Mouse (Mus musculus) limb, embryonic 11.5 days (tissue): Measurements from ENCODE around the gene 1700016K19Rik. TPM values are rescaled to one million over a fixed set of nuclear protein-coding genes. Genes with fewer than 3 reads are reported as not detected.
"Not testable (repeated sequence)": the region's sequence is repeated elsewhere in the genome, so short reads cannot be mapped to it uniquely, and the experiment has no call there.

ENCODE experiments used
- ATAC-seq: fragments of 200-750 bp; cut with Nextera tagmentation; 2 replicates; pipeline ENCODE4 v1.8.0; 2017; ENCODE audit warnings: low read depth; ENCODE audit not compliant: insufficient number of reproducible peaks, low FRiP score, low TSS enrichment
- DNase-seq: peaks from one replicate; pipeline ENCODE4 v3.0.0-alpha.2; 2015; ENCODE audit warnings: low spot score
- H3K27ac ChIP-seq: fragments of 300-500 bp; sonication (generic); replicated peaks from 2 replicates; pipeline ENCODE4 v1.5.1; 2014; ENCODE audit warnings: low read depth, mild to moderate bottlenecking, low read length
- H3K27me3 ChIP-seq: fragments of 300-500 bp; sonication (generic); 2 replicates; pipeline ENCODE4 v1.6.1; 2014; ENCODE audit warnings: mild to moderate bottlenecking, low read length, mixed read lengths; ENCODE audit not compliant: control insufficient read depth, insufficient read depth
- H3K36me3 ChIP-seq: fragments of 300-500 bp; sonication (generic); 2 replicates; pipeline ENCODE4 v1.6.1; 2014; ENCODE audit warnings: mild to moderate bottlenecking, low read length, moderate library complexity, mixed read lengths; ENCODE audit not compliant: control insufficient read depth, insufficient read depth
- H3K4me1 ChIP-seq: fragments of 300-500 bp; sonication (generic); 2 replicates; pipeline ENCODE4 v1.6.1; 2014; ENCODE audit warnings: low read length, mixed read lengths; ENCODE audit not compliant: control insufficient read depth, insufficient read depth
- H3K4me2 ChIP-seq: fragments of 300-500 bp; sonication (generic); 2 replicates; pipeline ENCODE4 v1.6.1; 2014; ENCODE audit warnings: low read depth, mild to moderate bottlenecking, moderate library complexity; ENCODE audit not compliant: severe bottlenecking
- H3K4me3 ChIP-seq: fragments of 300-500 bp; sonication (generic); 2 replicates; pipeline ENCODE4 v1.5.1; 2014; ENCODE audit warnings: low read depth, low read length
- H3K9ac ChIP-seq: fragments of 300-500 bp; sonication (generic); 2 replicates; pipeline ENCODE4 v1.6.1; 2014; ENCODE audit warnings: mild to moderate bottlenecking, low read length
- H3K9me3 ChIP-seq: fragments of 300-500 bp; sonication (generic); 2 replicates; pipeline ENCODE4 v1.6.1; 2016; ENCODE audit warnings: low read length; ENCODE audit not compliant: control insufficient read depth
- WGBS: fragments of 180-500 bp; shearing (Covaris S2); extraction: QIAGEN DNeasy Blood & Tissue Kit; methylation state at CpG from one replicate; pipeline ENCODE4 v1.1.7; 2014; 5-methylcytosine and 5-hydroxymethylcytosine counted together
- polyA plus RNA-seq: library from polyadenylated mRNA; unstranded; fragments of >200 nt; fragmentation: Nextera tagmentation; extraction: Ambion mirVana; gene quantifications from 2 replicates; pipeline ENCODE4 v1.2.1, GENCODE M21; 2014

1700016K19Rik gene
- polyA plus RNA-seq, 1 experiment from 2014 or later = 0.16 TPM

- ATAC-seq = no peak
- Histone ChIP-seq H3K4me1 (no peaks in the 10 kb centered on the region), H3K4me2 (no peak overlapping the region), H3K9ac (no peak overlapping the region), H3K9me3 (no peaks in the 10 kb centered on the region), H3K27ac (no peak overlapping the region), H3K4me3 (no peak overlapping the region), H3K36me3 (no peaks in the 10 kb centered on the region), H3K27me3 (no peaks in the 10 kb centered on the region)
- 55% methylated on average over 9 of the region's 9 CpGs for WGBS
- DNase-seq = no peak
These were observed 5.4 kb upstream of the 1700016K19Rik start for GRCm38 (mm10) chr11:75994357-75994756.

- no peak for ATAC-seq
- WGBS = 85% methylated on average over 5 of the region's 5 CpGs
- DNase-seq = no peak
- H3K9me3 ChIP-seq = no peaks in the 10 kb centered on the region
- H3K9ac ChIP-seq = no peak overlapping the region
- no peak overlapping the region for H3K4me3 ChIP-seq
- H3K4me2 ChIP-seq = no peak overlapping the region
- H3K27me3 ChIP-seq = peaks cover 10% of the 10 kb centered on the region
- no peak overlapping the region for H3K27ac ChIP-seq
- H3K36me3 ChIP-seq = no peaks in the 10 kb centered on the region
- H3K4me1 ChIP-seq = no peaks in the 10 kb centered on the region
These were observed 989 bp downstream of the 1700016K19Rik start for GRCm38 (mm10) chr11:76000701-76001100.

- no peaks in the 10 kb centered on the region for H3K9me3 ChIP-seq
- no peak for DNase-seq
- 56% methylated on average over 3 of the region's 3 CpGs for WGBS
- peaks cover 10% of the 10 kb centered on the region for H3K27me3 ChIP-seq
- no peak overlapping the region for H3K4me2 ChIP-seq
- H3K27ac ChIP-seq = no peak overlapping the region
- H3K36me3 ChIP-seq = no peaks in the 10 kb centered on the region
- no peak overlapping the region for H3K4me3 ChIP-seq
- no peak overlapping the region for H3K9ac ChIP-seq
- H3K4me1 ChIP-seq = no peaks in the 10 kb centered on the region
- no peak for ATAC-seq
These were observed 1.6 kb downstream of the 1700016K19Rik start for GRCm38 (mm10) chr11:76001237-76001878.

DNA sequence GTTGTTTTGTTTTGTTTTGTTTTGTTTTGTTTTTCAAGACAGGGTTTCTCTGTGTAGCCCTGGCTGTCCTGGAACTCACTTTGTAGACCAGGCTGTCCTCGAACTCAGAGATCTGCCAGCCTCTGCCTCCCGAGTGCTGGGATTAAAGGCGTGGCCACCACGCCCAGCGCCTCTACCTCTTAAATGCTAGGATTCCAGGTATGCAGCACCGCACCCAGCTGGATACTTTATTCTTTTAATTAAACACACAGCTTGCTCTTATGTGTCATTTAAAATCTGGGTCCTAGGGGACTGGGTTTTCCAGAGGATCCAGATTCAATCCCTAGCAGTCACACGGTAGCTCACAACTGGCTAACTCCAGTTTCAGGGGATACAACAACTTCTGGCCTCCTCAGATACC is 4.6 kb downstream of the 1700016K19Rik start:
- not testable (repeated sequence) for H3K4me1 ChIP-seq, H3K4me3 ChIP-seq, DNase-seq, ATAC-seq, H3K9me3 ChIP-seq, H3K4me2 ChIP-seq, H3K27ac ChIP-seq, H3K9ac ChIP-seq, H3K36me3 ChIP-seq
- H3K27me3 ChIP-seq = peaks cover 10% of the 10 kb centered on the region
- 87% methylated on average over 7 of the region's 7 CpGs for WGBS

GRCm38 (mm10) chr11:76008162-76008561 is 8.4 kb downstream of the 1700016K19Rik start:
- no peaks in the 10 kb centered on the region for H3K36me3 ChIP-seq
- 80% methylated on average over 2 of the region's 2 CpGs for WGBS
- no peak for DNase-seq

GRCm38 (mm10) chr11:76009101-76009500 is 9.4 kb downstream of the 1700016K19Rik start:
- no peak overlapping the region for H3K27ac ChIP-seq
- no peaks in the 10 kb centered on the region for H3K36me3 ChIP-seq
- H3K9me3 ChIP-seq = no peaks in the 10 kb centered on the region
- H3K4me1 ChIP-seq = no peaks in the 10 kb centered on the region
- DNase-seq (no peak), ATAC-seq (no peak)
- no peak overlapping the region for H3K4me3 ChIP-seq
- no peak overlapping the region for H3K4me2 ChIP-seq
- no peak overlapping the region for H3K9ac ChIP-seq
- no peaks in the 10 kb centered on the region for H3K27me3 ChIP-seq
- 81% methylated on average over 6 of the region's 6 CpGs for WGBS

More at GRCm38 (mm10) chr11:76008162-76008561, 8.4 kb downstream of the 1700016K19Rik start:
- Histone ChIP-seq H3K27me3 (no peaks in the 10 kb centered on the region), H3K4me1 (no peaks in the 10 kb centered on the region), H3K27ac (no peak overlapping the region), H3K9ac (no peak overlapping the region), H3K4me3 (no peak overlapping the region), H3K9me3 (no peaks in the 10 kb centered on the region), H3K4me2 (no peak overlapping the region)
- no peak for ATAC-seq

GRCm38 (mm10) chr11:76010838-76011624 is 11.3 kb downstream of the 1700016K19Rik start:
- Histone ChIP-seq H3K9ac (no peak overlapping the region), H3K4me2 (no peak overlapping the region), H3K27me3 (no peaks in the 10 kb centered on the region), H3K36me3 (no peaks in the 10 kb centered on the region), H3K27ac (no peak overlapping the region), H3K4me1 (no peaks in the 10 kb centered on the region), H3K4me3 (no peak overlapping the region), H3K9me3 (no peaks in the 10 kb centered on the region)
- WGBS = 84% methylated on average over 9 of the region's 9 CpGs
- ATAC-seq (no peak), DNase-seq (no peak)

GRCm38 (mm10) chr11:76015251-76015650 is 15.5 kb downstream of the 1700016K19Rik start:
- Histone ChIP-seq H3K27me3 (no peaks in the 10 kb centered on the region), H3K9ac (no peak overlapping the region), H3K27ac (no peak overlapping the region), H3K4me2 (no peak overlapping the region), H3K4me3 (no peak overlapping the region), H3K36me3 (no peaks in the 10 kb centered on the region), H3K9me3 (no peaks in the 10 kb centered on the region), H3K4me1 (no peaks in the 10 kb centered on the region)
- ATAC-seq = no peak
- no peak for DNase-seq
- 84% methylated on average over 6 of the region's 6 CpGs for WGBS
